Mouse (Mus musculus) erythroid progenitor cell, adult 5-6 weeks (primary cell): ENCODE data around the gene Rab3b. TPM values are rescaled to one million over a fixed set of nuclear protein-coding genes. Genes with fewer than 3 reads are reported as not detected.

Source experiments
- ATAC-seq: replicated peaks from 2 replicates; pipeline ENCODE4 v1.8.0; 2016; ENCODE audit warnings: moderate number of reproducible peaks, mild to moderate bottlenecking, moderate TSS enrichment, inconsistent platforms; ENCODE audit not compliant: poor library complexity, low FRiP score, severe bottlenecking
- total RNA-seq, 2 experiments: library from RNA; stranded (forward) in 1 of 2; stranded (reverse) in 1 of 2; fragments of 150-400 nt in 1 of 2; fragments of 186-747, 209-891 nt in 1 of 2; gene quantifications; 2 replicates each; pipeline versions ENCODE4 v1.2.3 to v1.2.4; 2015 to 2017; ENCODE audit warnings: low replicate concordance in 2 of 2

Rab3b gene
- not detected in 2 replicates for total RNA-seq (2015; ENCODE audit: low replicate concordance)
- total RNA-seq (2017; ENCODE audit: low replicate concordance), result not detected in 2 replicates

DNA sequence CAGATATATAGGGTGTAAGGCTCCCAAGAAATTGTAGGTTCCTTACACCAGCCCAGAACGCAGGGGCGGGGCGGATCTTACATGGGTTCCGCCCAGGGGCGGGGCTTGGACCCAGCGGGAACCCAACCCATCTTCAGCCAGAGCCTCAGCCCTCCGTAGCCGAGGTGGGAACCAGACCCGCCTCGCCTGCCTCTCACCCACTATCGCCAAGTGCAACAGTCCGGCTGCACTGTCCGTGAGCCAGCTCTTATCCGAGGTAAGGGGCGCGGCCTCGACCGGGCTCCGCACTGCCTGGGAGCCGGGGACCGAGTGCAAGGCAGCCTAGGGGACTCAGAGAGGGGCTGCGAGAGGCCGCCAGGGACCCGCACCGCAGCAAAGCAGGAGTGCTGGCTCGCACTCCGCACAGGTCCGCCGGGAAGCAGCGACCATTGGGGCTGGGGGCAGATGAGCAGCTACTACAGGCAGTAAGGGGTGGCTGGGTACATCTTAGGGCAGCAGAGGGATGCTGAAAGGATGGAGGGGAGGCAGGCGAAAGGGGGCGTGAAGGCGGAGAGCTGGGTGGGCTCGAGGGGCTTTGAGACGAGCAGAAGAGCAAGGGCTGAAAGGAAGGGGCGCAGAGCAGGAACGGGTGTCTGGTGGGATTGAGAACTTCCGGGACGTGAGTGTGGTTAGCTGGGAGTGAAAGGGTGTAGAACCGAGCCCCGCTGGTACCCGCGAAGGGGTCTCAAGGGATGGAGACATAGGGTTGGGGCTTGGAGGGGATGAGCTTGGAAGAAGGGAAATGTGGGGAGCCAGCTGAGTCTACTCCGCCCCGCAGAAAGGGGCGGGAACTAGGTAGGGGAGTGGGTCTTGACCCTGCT, at the start of gene Rab3b:
TSS of gene Rab3b (plus strand) at position 101 of the 860 bp plus-strand sequence.
- peak; percentile 94 for ATAC-seq

DNA sequence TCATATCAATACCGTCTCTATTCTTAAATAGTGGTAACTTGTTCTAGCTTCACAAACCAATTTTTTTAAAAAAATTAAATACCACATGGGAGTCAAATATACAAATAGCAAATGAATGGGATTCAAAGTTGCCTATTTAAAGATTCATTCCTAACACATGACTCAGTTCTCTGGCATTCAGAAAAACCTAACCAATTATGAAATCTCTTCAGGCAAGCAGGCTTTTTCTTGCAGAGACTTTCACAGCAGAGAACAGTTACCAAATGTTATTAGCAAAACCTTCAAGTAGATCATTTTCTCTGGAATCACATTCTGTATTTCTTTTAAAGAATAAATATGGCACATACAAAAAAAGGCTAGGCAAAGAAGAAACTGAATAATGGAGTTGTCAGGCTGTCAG, 48.2 kb upstream of the Rab3b start:
- no peak for ATAC-seq

DNA sequence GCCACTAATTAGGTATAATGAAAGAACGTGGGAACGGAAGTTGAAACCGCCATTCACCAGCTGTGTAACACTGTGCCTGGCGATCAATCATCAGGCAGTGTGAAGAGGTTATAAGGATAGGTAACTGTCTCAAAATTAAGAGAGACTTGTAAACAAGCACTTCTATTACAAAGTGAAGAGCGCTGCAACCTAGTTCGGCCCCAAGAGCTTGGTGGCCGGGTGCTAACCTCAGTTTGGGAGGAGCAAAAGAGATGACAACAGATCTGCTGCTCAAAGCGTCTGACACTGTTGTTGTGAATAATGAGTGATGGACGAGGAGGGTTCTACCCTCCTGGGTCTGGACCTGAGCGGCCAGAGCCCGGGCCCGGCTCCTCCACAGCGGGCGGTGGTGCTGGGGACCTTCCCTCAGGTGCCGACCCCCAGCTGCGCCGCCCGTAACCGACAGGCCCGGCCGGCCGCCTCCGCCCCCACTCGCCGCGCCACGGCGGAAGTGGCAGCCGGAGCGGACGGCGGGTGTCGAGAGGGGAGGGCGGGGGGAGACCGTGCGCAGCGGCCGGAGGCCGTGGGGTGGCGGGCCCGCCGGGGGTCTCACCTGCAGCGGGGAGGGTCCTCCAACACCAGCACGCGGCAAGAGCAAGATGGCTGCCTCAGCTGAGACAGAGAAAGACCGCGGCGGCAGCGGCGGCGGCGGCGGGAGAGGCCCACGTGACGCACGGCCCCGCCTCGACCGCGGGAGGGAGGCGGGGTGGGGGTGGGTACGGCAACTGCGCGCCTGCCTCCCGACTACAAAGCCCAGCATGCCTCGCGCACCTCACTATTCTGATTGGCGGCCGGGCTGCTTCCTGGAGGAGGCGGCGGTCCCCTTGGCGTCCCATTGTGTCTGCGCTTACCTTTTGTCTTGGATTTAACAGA, 45.7 kb upstream of the Rab3b start, which contains the start of gene Btf3l4:
TSS of gene Btf3l4 (minus strand) at position 699 of the 912 bp plus-strand sequence.
- peak; percentile 96 for ATAC-seq

DNA sequence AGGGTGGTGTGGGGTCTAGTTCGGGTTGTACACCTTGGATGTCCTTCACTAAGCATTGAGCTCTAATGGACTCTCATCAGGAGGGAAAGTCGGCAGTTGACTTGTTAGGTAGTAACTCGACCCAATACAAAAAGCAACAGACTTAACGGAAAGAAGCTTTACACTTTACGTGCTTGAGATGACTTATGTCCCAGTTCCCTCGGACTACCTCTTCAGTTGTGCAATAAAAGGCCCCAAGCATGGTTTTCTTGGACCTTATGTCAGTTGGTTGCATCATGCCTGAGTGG, 45.1 kb upstream of the Rab3b start:
- ATAC-seq, result peak; percentile 50

DNA sequence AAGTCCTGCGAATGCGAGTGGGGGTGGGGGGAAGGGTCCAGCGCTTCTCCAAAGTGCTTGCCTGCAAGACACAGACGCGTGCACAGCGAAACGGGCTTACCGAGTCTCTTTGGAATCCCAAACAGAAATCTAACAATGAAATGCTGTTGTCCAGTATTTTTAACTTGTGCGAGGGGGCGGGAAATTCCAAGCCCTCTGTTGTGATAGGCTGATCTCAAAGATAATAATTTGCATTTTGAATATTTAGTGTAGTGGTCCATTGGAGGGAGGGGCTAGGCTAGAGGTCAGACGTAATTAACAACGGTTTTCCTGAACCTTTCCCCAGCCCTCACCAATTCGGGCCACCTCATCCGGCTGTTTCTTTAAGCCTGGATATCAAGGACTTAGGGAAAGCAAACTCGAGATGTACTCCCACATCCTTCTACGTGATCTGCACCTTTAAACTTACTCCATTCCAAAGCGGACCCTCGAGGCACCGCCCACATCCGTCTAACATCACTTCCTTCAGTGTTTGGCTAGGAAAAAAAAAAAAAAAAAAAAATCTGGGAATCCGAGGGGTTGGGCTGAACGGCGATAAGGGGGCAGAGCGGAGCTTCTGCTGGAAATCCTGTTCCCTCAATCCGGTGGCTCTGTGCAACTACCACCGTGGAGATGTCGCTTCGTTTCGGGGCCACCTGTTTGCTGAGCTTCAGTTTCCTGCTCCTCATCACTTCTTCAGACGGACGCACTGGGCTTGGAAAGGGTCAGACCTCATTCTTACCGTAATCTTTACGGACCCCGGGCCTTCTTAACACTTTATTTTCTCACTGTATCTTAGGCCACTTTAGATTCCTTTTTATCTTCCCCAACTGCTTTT, 44.5 kb upstream of the Rab3b start, which contains the start of gene Txndc12:
TSS of gene Txndc12 (plus strand) at position 487 of the 856 bp plus-strand sequence.
- ATAC-seq, result peak; percentile 15

DNA sequence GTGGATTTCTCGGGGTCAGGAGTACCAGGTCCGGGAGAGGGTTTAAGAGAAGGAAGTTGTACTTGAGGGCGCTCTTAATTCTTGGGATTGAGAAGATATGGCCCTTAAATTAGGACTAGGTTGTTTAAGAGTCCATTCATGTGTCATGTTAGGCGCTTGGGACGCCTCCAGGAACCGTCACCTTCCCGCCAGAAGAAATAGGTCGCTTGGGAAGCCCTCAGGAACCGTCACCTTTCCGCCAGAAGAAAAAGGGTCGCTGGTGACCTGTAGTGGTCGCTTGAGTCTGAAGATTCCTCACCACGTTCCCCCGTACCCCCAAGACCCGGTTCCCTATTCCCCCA, 43.9 kb upstream of the Rab3b start:
- ATAC-seq, result no peak

DNA sequence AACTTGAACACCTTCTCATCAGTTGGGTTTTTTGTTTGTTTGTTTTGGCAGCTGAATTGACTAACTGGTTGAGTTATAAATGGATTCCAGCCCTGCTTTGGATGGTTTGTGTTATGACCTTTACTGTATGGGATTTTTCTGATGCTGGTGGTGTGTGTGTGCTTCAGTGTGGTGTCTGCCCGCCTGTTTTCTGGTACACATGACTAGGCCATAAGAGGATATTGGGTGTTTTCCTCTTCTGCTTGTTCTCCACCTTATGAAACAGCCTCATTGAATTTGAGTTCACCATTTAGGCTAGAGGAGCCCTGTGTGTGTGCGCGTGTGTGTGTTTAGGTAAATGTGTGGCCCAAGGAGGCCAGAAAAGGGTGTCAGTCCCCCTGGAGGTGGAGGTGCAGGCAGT, 43.4 kb upstream of the Rab3b start:
- no peak for ATAC-seq

DNA sequence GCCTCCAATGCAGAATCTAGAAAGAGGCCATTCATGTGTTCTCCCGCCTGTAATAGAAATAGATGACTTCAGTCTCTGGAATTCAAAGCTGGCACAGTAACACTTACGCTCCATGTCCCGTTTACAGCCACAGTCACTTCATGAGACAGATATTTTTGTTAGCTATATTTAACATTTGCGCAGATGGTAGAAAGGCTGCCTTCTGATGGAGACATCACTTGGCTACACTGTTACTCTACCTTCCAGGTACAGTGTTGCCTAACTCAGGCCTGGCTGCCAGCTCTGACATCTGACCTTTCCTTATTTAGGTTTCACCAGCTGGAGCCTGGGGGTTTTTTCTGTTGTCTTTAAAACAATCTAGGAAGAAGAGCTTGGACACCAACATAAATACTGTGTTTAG, 40.8 kb upstream of the Rab3b start:
- ATAC-seq, result no peak

DNA sequence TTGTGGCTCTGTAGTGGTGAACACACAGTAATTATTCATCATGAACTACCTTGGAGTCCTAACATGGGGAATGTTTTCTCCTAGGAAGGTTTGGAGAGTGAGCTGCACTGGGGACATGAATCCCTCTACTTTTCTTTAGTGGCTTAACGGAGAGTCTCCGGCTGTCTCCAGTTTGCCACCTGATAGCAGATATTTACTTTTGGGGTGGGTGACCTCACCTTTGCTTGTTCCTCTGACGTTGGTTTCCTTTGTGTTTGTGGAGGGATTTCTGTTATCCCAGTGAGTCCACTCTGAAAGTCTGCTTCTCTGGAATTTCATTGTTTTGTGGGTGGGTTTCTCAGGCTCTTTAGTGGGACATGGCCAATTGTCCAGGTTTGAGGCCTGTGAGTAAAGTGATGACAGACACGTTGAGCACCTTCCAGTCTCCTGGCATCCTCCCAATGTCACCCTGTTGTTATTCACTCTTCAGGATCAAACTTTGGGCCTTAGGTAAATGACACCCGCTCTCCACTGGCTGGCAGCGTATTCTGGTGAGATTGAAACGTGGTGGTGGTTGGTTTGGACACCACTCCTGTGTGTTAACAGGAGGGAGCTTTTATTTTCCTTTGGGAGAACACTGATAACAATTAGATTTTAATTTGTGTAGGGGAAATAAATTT, 36.8 kb upstream of the Rab3b start:
- ATAC-seq, result no peak

DNA sequence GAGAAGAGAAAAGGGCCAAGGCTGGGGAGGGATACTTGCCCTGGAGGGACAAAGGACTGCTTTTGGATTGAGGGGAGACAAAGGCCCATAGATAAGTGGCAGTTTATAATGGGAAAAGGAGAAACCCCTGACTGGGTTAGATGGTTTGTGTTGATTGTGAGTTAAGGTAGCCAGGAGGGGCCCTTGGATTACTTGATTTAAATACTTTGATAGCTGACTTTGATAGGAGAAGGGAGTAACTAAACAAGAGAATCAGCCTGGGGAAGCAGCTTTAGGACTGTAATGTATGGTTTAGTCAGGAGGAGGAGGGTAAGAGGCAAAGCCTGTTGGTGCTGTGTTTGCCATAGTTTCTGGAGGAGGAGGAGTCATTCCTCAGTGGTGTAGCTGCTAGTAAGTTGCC, 35.5 kb upstream of the Rab3b start:
- no peak for ATAC-seq

DNA sequence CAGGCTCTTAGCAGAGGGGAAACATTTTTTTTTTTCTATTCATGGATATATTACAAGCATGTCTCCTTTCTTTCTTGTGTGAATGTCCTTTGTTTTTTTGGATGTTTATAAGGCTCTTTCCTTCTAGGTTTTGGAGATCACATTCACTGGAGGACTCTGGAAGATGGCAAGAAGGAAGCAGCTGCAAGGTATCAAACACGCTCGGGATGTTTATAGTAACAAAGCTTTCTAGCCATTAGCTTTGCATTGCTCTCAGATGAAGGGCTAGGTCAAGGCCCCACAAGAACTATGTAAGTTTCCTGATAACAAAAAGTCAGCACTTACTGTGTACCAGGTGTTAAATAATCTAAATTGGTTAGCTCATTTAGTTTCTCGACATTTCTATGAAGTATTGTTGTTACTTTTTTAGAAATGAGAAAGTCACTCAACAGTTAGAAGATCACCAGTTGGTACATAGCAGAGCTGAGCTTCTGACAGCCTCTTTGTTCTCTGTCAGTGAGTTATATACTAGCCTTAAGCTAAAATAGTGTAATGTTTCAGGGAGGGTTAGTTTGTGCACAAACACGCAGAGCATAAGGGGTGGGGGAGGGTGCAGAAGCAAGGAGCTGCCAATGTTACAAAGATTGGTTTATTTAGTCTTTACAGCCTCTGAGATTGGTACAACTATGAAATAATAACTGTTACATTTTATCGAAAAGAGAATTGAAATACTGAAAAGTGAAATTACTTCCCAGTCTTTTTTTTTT, 32.9 kb upstream of the Rab3b start:
- ATAC-seq, result no peak

DNA sequence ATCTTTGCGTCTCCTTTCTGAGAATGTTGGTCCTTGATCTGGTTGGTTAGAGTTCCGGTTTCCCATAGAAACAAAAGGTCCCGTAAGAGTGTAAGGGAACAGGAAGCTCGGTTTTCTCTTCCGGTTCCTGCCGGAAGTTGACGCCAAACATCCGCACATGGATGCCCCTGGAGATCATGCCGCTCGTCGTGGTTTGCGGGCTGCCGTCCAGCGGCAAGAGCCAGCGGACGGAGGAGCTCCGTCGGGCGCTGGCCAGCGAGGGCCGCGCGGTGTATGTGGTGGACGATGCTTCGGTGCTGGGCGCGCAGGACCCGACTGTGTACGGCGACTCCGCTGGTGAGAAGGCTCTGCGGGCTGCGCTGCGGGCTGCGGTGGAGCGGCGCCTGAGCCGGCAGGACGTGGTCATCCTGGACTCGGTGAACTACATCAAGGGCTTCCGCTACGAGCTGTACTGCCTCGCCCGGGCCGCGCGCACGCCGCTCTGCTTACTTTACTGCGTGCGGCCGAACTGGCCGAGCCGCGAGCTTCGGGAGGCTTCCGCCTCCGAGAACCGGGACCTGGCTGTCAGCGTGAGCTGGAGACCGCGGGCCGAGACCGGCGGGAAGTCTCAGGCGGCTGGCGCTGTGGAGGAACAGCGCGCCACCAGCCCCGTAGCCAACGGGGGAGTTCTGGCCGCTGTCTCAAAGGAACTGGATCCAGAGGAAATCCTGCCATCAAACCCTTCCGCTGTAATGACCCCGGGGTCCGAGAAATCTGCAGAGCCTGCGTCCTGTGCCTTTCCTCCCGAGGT, 31.0 kb upstream of the Rab3b start, which contains the start of gene Kti12:
TSS of gene Kti12 (plus strand) at position 71 of the 790 bp plus-strand sequence.
- ATAC-seq, result peak; percentile 90

DNA sequence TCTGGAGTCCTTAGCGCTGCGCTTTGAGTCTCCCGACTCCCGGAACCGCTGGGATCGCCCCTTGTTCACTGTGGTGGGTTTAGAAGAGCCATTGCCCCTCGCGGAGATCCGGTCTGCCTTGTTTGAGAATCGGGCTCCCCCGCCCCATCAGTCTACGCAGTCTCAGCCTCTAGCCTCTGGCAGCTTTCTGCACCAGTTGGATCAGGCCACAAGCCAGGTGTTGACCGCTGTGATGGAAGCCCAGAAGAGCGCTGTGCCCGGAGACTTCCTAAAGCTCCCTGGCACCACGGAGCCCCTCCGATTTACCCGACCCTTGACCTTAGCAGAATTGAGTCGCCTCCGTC, 30.4 kb upstream of the Rab3b start, which contains the start of gene A730015C16Rik:
TSS of gene A730015C16Rik (minus strand) at position 115 of the 344 bp plus-strand sequence.
- peak; percentile 35 for ATAC-seq

DNA sequence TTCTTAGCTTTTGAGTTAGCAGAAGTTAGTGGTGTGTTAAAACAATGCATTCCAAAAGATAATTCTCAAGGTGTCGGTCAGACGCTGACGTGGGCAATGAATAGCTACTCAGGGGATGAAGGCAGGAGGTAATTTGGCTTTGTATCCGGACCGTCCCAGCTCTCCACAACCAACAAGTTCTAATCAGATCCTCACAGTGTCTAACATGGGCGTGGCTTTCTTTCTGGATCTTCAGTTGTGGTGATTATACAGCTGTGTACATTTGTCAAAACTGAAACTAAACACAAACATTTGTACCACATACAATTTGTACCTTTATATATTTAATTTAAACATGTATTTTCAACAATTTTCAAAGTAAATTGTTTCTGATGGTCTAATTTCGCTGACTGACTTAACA, 12.1 kb upstream of the Rab3b start:
- peak; percentile 85 for ATAC-seq

DNA sequence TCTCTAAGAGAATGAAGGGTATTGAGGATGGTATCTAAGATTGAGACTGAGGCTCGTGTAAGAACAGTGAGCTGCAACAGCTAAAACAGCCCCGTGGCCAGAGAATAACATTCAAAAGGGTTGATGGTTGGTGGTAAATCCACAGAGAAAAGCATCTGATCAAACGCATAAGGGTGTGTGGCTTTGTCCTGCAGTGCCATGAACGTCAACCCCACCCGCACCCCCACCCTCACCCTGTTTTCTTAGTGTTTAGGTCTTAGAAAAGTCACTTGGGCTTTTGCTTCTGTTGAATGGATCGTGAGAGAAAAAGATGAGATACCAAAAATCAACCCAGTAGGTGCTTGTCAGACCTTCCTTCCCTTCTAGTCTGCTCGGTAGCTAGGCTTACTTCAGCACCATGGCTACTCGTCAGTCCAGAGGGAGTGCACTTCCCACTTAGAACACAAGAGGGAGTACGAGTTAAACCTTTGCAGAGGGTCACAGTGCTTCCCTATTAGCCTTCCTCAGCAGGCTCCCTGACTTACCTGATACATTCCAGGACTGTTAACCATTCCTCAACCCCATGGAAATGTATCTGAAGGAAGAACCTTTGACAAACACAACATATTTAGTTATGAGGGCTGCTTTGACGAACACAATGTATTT, 9.0 kb upstream of the Rab3b start:
- ATAC-seq, result peak; percentile 78

DNA sequence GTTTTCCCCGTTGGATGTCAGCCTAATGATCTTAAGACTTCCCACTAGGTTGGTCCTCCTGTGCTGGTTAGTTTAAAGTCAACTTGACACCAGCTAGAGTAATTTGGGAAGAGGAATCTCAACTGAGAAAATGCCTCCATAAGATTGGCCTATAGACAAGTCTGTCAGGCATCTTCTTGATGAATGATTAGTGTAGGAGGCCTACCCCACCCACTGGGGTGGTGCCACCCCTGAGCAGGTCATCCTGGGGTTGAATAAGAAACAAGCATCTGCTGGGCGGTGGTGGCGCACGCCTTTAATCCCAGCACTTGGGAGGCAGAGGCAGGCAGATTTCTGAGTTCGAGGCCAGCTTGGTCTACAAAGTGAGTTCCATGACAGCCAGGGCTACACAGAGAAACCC, 5.1 kb upstream of the Rab3b start:
- ATAC-seq, result no peak

DNA sequence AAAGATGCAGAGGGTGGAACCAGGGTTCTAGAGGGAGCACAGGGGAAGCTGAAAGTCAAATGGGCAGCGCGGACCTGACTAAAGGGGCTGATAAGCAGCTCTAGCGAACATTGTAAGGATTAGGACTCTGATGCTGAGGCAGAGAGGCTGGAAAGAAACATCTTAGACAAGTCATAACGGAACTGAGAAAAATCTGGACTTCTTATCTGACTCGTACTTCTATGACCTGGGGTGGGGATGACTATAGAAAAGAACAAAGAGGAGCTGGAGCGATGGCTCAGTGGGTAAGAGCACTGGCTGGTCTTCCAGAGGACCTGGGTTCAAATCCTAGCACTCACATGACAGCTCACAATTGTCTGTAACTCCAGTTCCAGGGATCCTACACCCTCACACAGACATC, 962 bp upstream of the Rab3b start:
- ATAC-seq, result no peak
